Mouse (Mus musculus) CD4-positive, CD25-positive, alpha-beta regulatory T cell (primary cell): ENCODE data around the gene 4931422A03Rik. TPM values are rescaled to one million over a fixed set of nuclear protein-coding genes. Genes with fewer than 3 reads are reported as not detected.

Experiments
- polyA plus RNA-seq: library from polyadenylated mRNA; unstranded; fragments of 100-300 nt; shearing (Covaris generic); gene quantifications from one replicate; pipeline ENCODE4 v1.2.1, GENCODE M21; 2017

The 4931422A03Rik gene
- polyA plus RNA-seq: 3.6 TPM

DNA sequence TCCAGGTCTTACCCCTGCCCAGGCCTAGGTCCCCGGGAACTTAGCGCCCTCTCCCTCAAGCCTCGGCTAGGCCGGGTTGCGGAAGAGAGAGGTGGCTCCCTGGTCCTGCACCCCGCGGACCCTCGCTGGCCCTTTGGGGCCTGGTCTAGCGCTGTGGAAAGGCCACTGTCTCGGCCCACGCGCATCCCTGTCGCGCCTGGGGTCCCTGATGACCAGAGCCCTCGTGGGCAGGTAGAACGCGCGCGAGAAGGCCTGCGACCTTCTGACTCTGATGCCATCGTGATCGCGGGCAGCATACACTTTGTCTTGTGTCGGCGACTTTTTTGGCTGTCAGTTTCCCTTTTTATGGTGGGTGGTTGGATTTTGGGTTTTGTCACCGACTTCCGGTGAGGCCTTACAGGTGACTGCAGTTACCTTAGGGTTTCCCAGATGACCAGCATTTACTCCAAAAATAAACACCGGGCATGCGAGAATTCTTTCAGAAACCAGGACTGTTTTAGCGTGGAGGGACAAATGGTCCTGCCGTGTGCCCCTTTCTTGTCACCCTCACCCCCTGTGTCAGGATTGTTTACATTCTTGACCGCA is at the start of gene 4931422A03Rik:
TSS of gene 4931422A03Rik (minus strand) at position 223 of the 585 bp plus-strand sequence.

DNA sequence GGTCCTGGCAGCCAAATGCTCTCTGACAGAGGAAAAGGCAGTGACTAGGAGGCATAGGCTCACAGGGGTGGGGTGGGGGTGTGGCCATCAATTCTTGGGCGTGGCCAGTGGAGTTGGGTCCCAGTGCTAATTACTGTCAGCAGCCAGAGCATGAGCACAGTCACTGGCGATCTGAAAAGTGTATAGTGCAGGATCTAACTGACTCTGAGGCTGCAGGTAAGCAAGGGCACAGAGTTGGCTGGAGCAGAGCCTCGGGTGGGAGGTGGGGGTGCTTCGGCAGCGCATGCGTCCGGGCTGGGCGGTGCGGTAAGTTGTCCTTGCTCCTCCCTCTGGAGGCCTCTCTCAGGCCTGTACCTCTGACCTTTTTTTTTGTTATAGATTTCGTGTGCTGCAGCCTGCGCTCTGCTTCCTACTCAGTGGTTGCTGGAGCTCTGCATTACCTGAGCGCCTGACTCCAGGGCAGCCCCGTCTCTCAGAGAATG is 41.6 kb upstream of the 4931422A03Rik start, which contains the start of gene Cd59b:
TSS of gene Cd59b (plus strand) at position 146 of the 482 bp plus-strand sequence.

DNA sequence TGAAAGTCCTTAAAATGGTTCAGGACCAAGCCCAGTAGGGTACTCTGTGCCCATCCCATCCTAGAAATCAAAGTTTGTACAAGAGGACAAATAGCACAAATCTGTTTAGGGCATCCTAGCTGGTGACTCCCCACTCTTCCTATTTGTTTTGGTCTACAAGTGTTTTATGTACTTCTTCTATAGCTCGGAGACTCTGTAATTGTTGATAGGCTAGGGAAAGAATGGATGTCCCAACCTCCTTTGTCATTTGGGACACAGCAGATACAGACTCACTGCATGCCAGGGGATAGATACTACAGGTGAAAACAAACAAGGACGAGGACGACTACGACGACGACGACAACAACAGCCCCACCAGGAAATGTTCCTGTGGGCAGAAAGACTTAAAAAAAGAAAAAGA is 40.3 kb upstream of the 4931422A03Rik start, which contains the start of gene Gm10799:
TSS of gene Gm10799 (minus strand) at position 101 of the 400 bp plus-strand sequence.

DNA sequence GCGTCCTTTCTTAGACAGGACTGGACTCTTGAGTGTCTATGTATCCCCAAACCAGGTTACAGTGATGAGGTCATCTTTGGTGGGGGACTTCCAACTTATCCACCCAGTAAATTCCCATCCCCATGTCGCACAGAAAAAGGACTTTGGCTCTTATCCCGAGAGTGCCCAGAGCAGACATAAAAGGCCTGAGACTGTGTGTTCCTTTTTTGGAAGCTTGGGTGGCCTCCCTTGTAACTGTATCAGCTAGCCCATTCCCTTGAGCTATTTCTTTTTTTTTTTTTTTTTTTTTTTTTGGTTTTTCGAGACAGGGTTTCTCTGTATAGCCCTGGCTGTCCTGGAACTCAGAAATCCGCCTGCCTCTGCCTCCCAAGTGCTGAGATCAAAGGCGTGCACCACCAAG is 37.4 kb upstream of the 4931422A03Rik start, which contains the start of gene Gm10912:
TSS of gene Gm10912 (plus strand) at position 301 of the 400 bp plus-strand sequence.

DNA sequence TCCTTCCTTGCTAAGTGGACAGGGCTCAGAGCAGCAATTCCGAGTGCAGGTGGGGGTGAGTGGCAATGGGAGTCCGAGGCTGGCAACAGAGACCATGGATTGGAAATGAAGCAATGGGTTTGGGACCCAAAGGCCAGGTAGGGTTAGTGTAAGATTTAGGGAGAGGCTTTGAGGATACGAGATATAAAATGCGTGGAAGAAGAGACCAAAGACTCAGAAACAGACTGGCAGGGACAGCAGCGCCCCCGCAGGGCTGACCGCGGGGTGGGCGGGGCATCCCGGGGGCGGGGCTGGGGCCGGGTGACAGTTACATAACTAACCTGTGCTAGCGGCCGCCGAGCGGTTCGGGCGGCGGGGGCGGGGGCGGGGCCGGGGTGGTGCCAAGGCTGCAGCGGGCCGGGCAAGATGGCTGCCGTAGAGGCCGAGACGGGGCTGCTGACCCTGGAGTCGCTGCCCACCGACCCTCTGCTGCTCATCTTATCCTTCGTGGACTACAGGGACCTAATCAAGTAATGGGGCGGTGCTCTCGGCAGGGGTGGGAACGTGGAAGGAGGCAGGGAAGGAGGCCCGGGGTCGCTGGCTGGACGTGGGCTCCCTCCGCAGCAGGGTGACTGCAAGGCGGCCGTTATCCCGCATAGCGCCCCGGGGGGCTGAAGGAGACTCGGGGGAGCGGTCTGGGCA is 563 bp downstream of the 4931422A03Rik start, which contains the start of gene Fbxo3:
TSS of gene Fbxo3 (plus strand) at position 264 of the 681 bp plus-strand sequence.

DNA sequence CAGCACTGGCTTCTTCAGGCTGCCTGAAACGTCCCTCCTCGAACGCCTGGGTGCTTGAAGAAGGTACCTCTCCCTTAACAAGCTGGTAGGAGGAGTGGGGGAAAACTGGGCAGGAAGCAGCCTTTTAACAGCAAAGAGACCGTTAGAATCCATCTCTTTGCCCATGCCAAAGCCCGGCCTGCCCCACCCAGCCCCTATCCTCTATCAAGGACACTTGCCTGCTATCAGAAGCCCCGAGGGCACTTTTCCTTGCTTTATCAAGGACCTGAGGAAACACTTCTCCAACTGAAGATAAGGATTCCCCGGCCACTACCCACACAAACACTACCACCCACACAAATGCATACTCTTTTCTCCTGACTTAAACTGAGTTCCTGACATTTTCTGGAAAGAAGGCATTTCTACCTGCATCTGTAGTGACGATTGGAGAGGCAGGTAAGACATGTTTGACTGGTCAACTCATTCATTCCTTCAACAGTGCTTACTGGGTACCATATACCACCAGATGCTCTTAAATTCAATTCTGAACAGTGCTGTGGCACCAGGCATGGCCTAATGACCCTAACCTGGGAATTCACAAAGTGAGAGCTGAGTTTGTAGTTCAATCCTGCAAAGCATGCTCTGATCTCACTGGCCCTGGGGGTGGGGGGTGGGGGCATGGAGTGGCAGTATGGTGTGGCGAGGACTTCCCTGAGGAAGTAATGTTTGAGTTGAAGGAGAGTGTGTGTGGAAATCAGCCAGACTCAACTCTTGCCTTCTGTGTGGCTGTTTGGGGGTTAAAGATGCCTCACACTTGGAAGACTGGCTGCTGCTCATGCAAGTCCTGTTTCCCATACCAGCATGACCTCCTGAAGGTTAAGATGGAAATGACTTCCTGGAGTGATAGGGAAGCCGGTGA is 70.3 kb downstream of the 4931422A03Rik start, which contains the start of gene Lmo2:
TSS of gene Lmo2 (plus strand) at position 338 of the 898 bp plus-strand sequence.

Other genes starting within 250 kb of the 4931422A03Rik start
- gene Caprin1, start 230.7 kb downstream of the 4931422A03Rik start, polyA plus RNA-seq: 278 TPM
- gene Lmo2, start 70.4 kb downstream of the 4931422A03Rik start, polyA plus RNA-seq: 1.9 TPM
- 46.9 TPM for gene Fbxo3, start 640 bp downstream of the 4931422A03Rik start, polyA plus RNA-seq
- 0.38 TPM for gene Gm10912, start 37.5 kb upstream of the 4931422A03Rik start, polyA plus RNA-seq
- gene Gm10799, start 40.2 kb upstream of the 4931422A03Rik start, polyA plus RNA-seq: not detected
- not detected for gene Cd59b, start 41.5 kb upstream of the 4931422A03Rik start, polyA plus RNA-seq
- 0.25 TPM for gene Cd59a, start 67.4 kb upstream of the 4931422A03Rik start, polyA plus RNA-seq
- not detected for gene A930018P22Rik, start 94.4 kb upstream of the 4931422A03Rik start, polyA plus RNA-seq